Mouse (Mus musculus) lung, adult 2 months (tissue): ENCODE results near the gene Ccdc149.

Experiments
- CTCF ChIP-seq: fragments of 200-500 bp; IDR thresholded peaks from 2 replicates; pipeline ENCODE4 v1.5.1; 2011; ENCODE audit warnings: mild to moderate bottlenecking, low read length, control low read depth; ENCODE audit not compliant: insufficient read depth
- POLR2A ChIP-seq: fragments of 200-500 bp; IDR thresholded peaks from 2 replicates; pipeline ENCODE4 v1.6.1; 2011; ENCODE audit warnings: low read depth, mild to moderate bottlenecking, control low read depth, low read length, borderline replicate concordance; ENCODE audit errors: extremely low read depth

GRCm38 (mm10) chr5:52357175-52357754 lies 114.1 kb downstream of the Ccdc149 start:
- TF ChIP-seq CTCF (no peak), POLR2A (no peak)
